Mouse (Mus musculus) limb, embryonic 11.5 days (tissue): ENCODE results near the gene Timeless. TPM values are rescaled to one million over a fixed set of nuclear protein-coding genes. Genes with fewer than 3 reads are reported as not detected.

ENCODE experiments used
- ATAC-seq: fragments of 200-750 bp; cut with Nextera tagmentation; 2 replicates; pipeline ENCODE4 v1.8.0; 2017; ENCODE audit warnings: low read depth; ENCODE audit not compliant: insufficient number of reproducible peaks, low FRiP score, low TSS enrichment
- DNase-seq: peaks from one replicate; pipeline ENCODE4 v3.0.0-alpha.2; 2015; ENCODE audit warnings: low spot score
- H3K27ac ChIP-seq: fragments of 300-500 bp; sonication (generic); replicated peaks from 2 replicates; pipeline ENCODE4 v1.5.1; 2014; ENCODE audit warnings: low read depth, mild to moderate bottlenecking, low read length
- H3K27me3 ChIP-seq: fragments of 300-500 bp; sonication (generic); 2 replicates; pipeline ENCODE4 v1.6.1; 2014; ENCODE audit warnings: mild to moderate bottlenecking, low read length, mixed read lengths; ENCODE audit not compliant: control insufficient read depth, insufficient read depth
- H3K36me3 ChIP-seq: fragments of 300-500 bp; sonication (generic); 2 replicates; pipeline ENCODE4 v1.6.1; 2014; ENCODE audit warnings: mild to moderate bottlenecking, low read length, moderate library complexity, mixed read lengths; ENCODE audit not compliant: control insufficient read depth, insufficient read depth
- H3K4me1 ChIP-seq: fragments of 300-500 bp; sonication (generic); 2 replicates; pipeline ENCODE4 v1.6.1; 2014; ENCODE audit warnings: low read length, mixed read lengths; ENCODE audit not compliant: control insufficient read depth, insufficient read depth
- H3K4me2 ChIP-seq: fragments of 300-500 bp; sonication (generic); 2 replicates; pipeline ENCODE4 v1.6.1; 2014; ENCODE audit warnings: low read depth, mild to moderate bottlenecking, moderate library complexity; ENCODE audit not compliant: severe bottlenecking
- H3K4me3 ChIP-seq: fragments of 300-500 bp; sonication (generic); 2 replicates; pipeline ENCODE4 v1.5.1; 2014; ENCODE audit warnings: low read depth, low read length
- H3K9ac ChIP-seq: fragments of 300-500 bp; sonication (generic); 2 replicates; pipeline ENCODE4 v1.6.1; 2014; ENCODE audit warnings: mild to moderate bottlenecking, low read length
- H3K9me3 ChIP-seq: fragments of 300-500 bp; sonication (generic); 2 replicates; pipeline ENCODE4 v1.6.1; 2016; ENCODE audit warnings: low read length; ENCODE audit not compliant: control insufficient read depth
- WGBS: fragments of 180-500 bp; shearing (Covaris S2); extraction: QIAGEN DNeasy Blood & Tissue Kit; methylation state at CpG from one replicate; pipeline ENCODE4 v1.1.7; 2014; 5-methylcytosine and 5-hydroxymethylcytosine counted together
- polyA plus RNA-seq: library from polyadenylated mRNA; unstranded; fragments of >200 nt; fragmentation: Nextera tagmentation; extraction: Ambion mirVana; gene quantifications from 2 replicates; pipeline ENCODE4 v1.2.1, GENCODE M21; 2014

Gene Timeless
- polyA plus RNA-seq, 1 experiment from 2014 or later, result 92.9 TPM

DNA sequence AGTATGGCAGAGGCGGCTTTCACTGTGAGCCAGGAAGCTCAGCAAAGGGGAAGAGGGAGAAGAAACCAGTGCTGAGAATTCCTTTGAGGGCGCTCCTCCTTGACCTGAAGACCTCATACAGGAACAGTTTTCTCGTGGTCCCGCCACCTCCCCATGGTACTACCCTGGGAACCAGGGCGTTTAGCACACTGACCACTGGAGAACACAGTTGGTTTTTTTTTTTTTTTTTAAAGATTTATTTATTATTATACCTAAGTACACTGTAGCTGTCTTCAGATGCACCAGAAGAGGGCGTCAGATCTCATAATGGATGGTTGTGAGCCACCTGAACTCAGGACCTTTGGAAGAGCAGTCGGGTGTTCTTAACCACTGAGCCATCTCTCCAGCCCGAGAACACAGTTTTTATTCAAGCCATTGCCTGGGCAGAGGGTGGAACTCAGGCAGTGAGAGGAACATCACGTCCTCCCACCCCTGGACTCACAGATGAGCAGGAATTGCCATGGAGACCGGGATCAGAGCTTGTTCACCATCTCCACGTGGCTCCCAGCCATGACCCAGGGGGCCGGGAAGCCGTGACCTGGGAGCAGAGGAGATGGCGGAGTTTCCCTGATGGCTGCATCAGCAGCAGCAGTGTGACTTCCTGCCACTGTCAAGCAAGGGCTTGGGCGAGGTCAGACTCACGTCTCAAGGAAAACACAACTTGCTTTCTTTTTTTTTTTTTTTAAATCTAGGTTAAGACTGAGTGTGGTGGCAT is 10.2 kb upstream of the Timeless start:
- no peaks in the 10 kb centered on the region for H3K9me3 ChIP-seq
- peaks cover 8% of the 10 kb centered on the region; the same call in 1 of the 2 replicates for H3K4me1 ChIP-seq
- no peak overlapping the region for H3K4me2 ChIP-seq
- WGBS, result 61% methylated on average over 16 of the region's 16 CpGs
- no peaks in the 10 kb centered on the region for H3K36me3 ChIP-seq
- ATAC-seq (no peak), DNase-seq (no peak)
- H3K9ac ChIP-seq, result no peak overlapping the region
- H3K27ac ChIP-seq, result no peak overlapping the region
- H3K27me3 ChIP-seq, result no peaks in the 10 kb centered on the region
- no peak overlapping the region for H3K4me3 ChIP-seq

- Histone ChIP-seq H3K4me2 (no peak overlapping the region), H3K36me3 (no peaks in the 10 kb centered on the region), H3K27ac (no peak overlapping the region), H3K4me3 (no peak overlapping the region), H3K9me3 (no peaks in the 10 kb centered on the region), H3K27me3 (no peaks in the 10 kb centered on the region), H3K4me1 (peaks cover 11% of the 10 kb centered on the region), H3K9ac (no peak overlapping the region)
- DNase-seq, result no peak
- no peak for ATAC-seq
- WGBS, result 39% methylated on average over 5 of the region's 5 CpGs
These were observed 6.8 kb upstream of the Timeless start for GRCm38 (mm10) chr10:128225064-128225463.

DNA sequence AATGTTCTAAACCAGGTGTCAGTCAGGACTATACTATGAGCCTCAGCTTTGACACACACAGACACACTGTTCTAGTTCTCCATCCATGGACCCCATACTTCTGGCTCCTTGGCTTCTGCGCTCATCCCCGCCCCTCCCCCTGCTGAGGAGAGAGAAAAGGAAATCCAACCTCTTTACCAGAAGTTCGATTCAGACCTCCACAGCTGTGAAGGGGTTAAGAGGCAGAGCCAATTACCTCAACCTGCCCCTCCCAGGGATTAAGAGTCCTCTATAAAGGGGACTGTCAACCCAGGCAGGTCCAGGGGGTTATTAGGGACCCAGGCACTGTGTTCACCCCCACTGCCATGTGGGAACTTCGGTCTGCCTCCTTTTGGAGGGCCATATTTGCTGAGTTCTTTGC is 6.3 kb upstream of the Timeless start, which contains the start of gene Mip:
Gene Mip (plus strand): TSS at position 301 of the 400 bp plus-strand sequence.
- ATAC-seq (no peak), DNase-seq (no peak)
- H3K4me1 ChIP-seq, result peaks cover 12% of the 10 kb centered on the region
- H3K27ac ChIP-seq, result no peak within 1 kb of the TSS
- H3K4me3 ChIP-seq, result no peak within 1 kb of the TSS
- H3K9me3 ChIP-seq, result no peaks in the 10 kb centered on the region
- H3K9ac ChIP-seq, result no peak within 1 kb of the TSS
- no peaks in the 10 kb centered on the region for H3K27me3 ChIP-seq
- no peaks in the 10 kb centered on the region for H3K36me3 ChIP-seq
- H3K4me2 ChIP-seq, result no peak within 1 kb of the TSS
- WGBS, result 45% methylated on average over 4 of the region's 4 CpGs

- Histone ChIP-seq H3K27ac (no peak overlapping the region), H3K9me3 (no peaks in the 10 kb centered on the region), H3K27me3 (no peaks in the 10 kb centered on the region), H3K9ac (no peak overlapping the region), H3K4me3 (no peak overlapping the region), H3K4me1 (peaks cover 16% of the 10 kb centered on the region), H3K36me3 (no peaks in the 10 kb centered on the region), H3K4me2 (no peak overlapping the region)
- 91% methylated on average over 9 of the region's 9 CpGs for WGBS
- ATAC-seq (no peak), DNase-seq (no peak)
These were observed 4.3 kb upstream of the Timeless start for GRCm38 (mm10) chr10:128227592-128227991.

- no peak overlapping the region for H3K4me3 ChIP-seq
- no peaks in the 10 kb centered on the region for H3K36me3 ChIP-seq
- DNase-seq, result no peak
- no peak overlapping the region for H3K4me2 ChIP-seq
- no peak overlapping the region for H3K27ac ChIP-seq
- no peaks in the 10 kb centered on the region for H3K9me3 ChIP-seq
- no peak overlapping the region for H3K9ac ChIP-seq
- no peak for ATAC-seq
- H3K4me1 ChIP-seq, result peaks cover 16% of the 10 kb centered on the region
- H3K27me3 ChIP-seq, result no peaks in the 10 kb centered on the region
- 93% methylated on average over 8 of the region's 8 CpGs for WGBS
These were observed 3.9 kb upstream of the Timeless start for GRCm38 (mm10) chr10:128228009-128228408.

- Histone ChIP-seq H3K27me3 (no peaks in the 10 kb centered on the region), H3K36me3 (peaks cover 2% of the 10 kb centered on the region; the same call in 1 of the 2 replicates), H3K9me3 (no peaks in the 10 kb centered on the region), H3K27ac (peak overlapping the region; percentile 96), H3K4me2 (peak overlapping the region; percentile 68; the same call in 1 of the 2 replicates), H3K4me1 (peaks cover 15% of the 10 kb centered on the region), H3K4me3 (no peak overlapping the region), H3K9ac (peak overlapping the region; percentile 38; the same call in 1 of the 2 replicates)
- no peak for ATAC-seq
- 70% methylated on average over 12 of the region's 12 CpGs for WGBS
- no peak for DNase-seq
These were observed 1.3 kb upstream of the Timeless start for GRCm38 (mm10) chr10:128230582-128230981.

DNA sequence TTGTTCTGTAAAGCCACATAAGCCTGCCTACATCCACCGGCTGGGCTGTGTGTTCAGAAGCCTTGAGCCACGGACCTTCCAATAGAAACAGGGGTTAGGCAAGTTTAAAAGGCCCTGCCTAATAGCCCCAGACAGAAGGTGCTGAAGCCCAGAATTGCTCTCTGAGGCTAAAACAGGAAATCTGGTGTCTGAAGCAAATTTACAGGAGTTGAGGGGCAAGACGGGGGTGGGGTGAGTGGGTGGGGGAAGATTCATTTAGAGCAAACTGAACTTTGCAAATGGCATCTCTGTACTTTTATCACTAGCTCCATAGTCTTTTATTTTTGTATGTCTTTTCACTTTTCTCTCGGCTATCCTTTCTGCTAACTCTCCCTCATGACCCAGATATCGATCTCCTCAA is 719 bp upstream of the Timeless start:
- H3K27me3 ChIP-seq, result no peaks in the 10 kb centered on the region
- H3K4me3 ChIP-seq, result peak overlapping the region; percentile 81
- peaks cover 2% of the 10 kb centered on the region; the same call in 1 of the 2 replicates for H3K36me3 ChIP-seq
- peaks cover 15% of the 10 kb centered on the region for H3K4me1 ChIP-seq
- H3K9me3 ChIP-seq, result no peaks in the 10 kb centered on the region
- H3K9ac ChIP-seq, result peak overlapping the region; percentile 97
- WGBS, result 13% methylated on average over 5 of the region's 5 CpGs
- ATAC-seq (no peak), DNase-seq (peak; percentile 42)
- H3K27ac ChIP-seq, result peak overlapping the region; percentile 96
- peak overlapping the region; percentile 68 for H3K4me2 ChIP-seq

DNA sequence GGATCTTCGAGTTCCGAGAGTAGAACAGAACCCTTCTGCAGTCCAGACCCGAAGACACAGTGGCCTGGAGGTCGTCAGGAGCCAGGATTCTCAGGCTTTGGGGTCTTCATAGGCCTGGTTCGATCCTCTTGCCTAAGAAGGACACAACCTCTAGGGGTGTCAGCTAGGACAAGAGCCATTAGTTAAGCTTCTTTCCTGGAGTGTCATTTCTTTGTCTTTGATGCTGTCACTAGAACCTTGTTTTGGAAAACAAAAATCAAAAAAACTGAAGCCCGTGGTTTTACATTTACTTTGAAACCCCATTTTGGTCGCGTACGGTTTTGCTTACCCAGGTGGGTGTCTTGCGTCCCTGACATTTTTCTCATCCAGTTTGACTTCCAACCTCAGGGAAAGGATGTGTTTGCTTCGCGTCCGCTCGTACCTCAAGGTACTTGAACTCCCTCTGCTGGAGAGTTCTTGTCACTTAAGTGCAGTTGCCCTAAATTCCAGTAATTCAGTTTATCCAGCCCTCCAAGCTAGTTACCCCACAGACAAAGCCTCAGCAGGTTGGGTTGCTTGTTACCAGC is 638 bp downstream of the Timeless start:
- Histone ChIP-seq H3K4me2 (peak overlapping the region; percentile 68), H3K4me3 (peak overlapping the region; percentile 81), H3K4me1 (peaks cover 17% of the 10 kb centered on the region), H3K9me3 (no peaks in the 10 kb centered on the region), H3K9ac (peak overlapping the region; percentile 97), H3K27me3 (no peaks in the 10 kb centered on the region), H3K27ac (peak overlapping the region; percentile 96), H3K36me3 (peaks cover 2% of the 10 kb centered on the region; the same call in 1 of the 2 replicates)
- WGBS, result 0% methylated on average over 14 of the region's 14 CpGs
- ATAC-seq (no peak; the same call in 1 of the 2 replicates), DNase-seq (peak; percentile 68)
